Mouse (Mus musculus): ENCODE measurements around the gene Slc7a15.
"Not testable (repeated sequence)": the region's sequence is repeated elsewhere in the genome, so short reads cannot be mapped to it uniquely, and the experiment has no call there.

The Slc7a15 gene

DNA sequence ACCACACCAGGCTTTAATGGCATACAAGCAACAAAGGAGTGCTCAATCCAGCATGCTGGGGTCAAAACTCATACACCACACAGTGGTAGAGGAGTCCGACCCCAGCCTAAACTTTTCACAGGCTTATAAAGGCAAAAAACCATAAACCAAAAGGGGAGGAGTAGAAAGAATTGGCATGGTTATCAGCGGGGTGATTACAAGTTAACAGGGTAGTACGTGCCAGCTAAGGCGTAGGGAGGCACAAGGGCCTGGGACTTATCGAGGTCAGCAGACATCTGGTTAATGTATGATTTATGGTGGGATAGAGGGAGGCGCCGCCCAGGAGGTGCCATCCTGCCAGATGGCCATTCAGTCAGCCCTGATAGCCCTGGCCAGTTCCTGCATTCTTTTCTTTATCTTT is at the start of gene Slc7a15:
Slc7a15 (minus strand) TSS at position 101 of the 400 bp plus-strand sequence.
- not testable (repeated sequence) for DNase-seq (ENCODE audit: low spot score in 2 of 2)

DNA sequence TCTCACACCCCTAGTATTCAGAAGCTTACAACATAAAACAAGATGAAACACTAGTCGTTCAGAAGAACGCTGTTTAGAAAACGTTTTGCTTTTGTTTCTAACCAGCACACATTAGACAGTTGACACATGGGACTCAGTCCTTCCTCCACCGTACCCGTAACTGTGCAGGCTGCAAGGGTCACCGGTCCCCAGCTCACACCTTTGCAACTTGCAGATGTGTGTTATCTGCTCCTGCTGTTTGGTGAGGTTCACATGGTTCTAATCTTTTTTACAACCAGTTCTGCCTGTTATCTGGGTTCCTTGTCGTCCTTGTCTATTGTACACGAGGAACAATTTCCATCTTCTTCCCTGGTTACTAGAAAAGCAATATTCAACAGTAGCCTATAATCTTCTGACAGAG is 49.3 kb upstream of the Slc7a15 start:
- not testable (repeated sequence) for DNase-seq (ENCODE audit: low spot score in 2 of 2)

DNA sequence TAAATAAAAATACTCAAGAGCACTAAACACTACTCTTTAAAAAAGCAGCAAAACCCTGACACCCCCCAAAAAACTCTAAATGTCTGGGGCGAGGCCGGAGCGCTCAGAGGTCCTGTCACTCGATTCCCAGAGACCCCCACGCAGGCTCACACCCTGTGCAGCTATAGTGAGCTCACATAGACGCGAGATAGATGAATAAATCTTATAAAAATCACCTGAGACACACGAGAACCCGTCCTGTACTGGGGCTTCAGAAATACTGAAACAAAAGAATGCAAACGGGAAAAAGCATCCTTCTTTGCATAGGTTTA is 42.5 kb upstream of the Slc7a15 start:
- no peak for DNase-seq (ENCODE audit: low spot score in 2 of 2)

DNA sequence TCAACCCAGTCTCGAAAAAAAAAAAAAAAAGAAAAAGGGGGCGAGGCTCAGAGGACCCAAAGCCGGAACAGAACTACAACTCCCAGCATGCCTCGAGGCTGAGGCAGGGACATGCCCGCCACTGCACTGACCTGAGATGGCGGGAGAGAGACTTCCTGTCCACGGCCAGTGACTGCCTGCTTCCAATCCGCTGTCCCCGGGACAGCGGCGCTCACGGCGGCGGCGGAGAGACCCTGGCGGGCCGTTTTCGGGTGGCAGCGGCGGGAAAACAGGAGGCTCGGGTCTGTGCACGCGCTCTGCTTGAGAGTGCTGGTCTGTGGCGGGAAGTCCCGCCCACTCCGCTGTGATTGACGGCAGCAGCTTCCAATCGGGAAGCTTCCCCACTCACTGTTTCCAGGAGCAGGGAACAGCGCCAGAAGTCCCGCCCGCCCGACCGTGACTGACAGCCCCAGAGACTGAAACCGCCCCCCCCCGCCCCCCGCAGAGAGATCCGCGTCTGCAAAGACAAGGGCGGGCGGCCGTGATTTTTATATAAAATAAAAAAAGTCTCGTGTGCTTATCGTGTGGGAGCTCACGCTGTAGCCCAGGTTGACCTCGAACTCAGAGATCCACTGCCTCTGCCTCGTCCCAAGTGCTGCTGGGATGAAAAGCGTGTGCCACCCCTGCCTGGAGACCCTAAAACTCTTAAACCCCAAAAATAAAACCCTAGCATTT is 42.0 kb upstream of the Slc7a15 start:
- DNase-seq (ENCODE audit: low spot score in 2 of 2) = peak; percentile 96 to 98

DNA sequence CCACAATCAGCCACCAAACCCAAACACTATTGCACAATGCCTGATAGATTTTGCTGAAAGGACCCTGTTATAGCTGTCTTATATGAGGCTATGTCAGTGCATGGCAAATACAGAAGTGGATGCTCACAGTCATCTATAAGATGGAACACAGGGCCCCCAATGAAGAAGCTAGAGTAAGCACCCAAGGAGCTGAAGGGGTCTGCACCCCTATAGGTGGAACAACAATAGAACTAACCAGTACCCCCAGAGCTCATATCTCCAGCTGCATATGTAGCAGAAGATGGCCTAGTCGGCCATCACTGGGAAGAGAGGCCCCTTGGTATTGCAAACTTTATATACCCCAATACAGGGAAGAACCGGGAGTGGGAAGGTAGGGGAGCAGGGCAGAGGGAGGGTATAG is 41.3 kb upstream of the Slc7a15 start:
- not testable (repeated sequence) for DNase-seq (ENCODE audit: low spot score in 2 of 2)

DNA sequence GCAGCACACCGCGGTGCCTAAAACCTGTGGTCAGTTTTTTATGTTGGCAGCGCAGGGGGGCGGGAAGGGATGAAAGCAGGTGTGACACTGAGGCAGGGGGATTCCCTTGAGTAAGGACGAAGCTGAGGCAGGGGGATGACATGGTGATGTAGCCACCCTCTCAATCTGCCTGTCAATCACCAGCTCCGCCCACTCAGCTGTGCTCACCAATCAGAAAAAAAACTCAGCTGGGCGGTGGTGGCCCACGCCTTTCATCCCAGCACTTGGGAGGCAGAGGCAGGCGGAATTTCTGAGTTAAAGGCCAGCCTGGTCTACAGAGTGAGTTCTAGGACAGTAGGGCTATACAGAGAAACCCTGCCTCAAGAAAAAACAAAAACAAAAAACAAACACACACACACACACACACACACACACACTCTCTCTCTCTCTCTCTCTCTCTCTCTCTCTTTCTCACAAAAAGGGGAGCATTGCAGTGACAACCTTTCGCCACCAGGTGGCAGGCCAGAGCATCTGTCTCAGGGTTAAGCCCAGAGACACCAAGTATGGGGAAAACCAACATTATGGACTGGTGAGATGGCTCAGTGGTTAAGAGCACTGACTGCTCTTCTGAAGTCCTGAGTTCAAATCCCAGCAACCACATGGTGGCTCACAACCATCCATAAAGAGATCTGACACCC is 39.7 kb upstream of the Slc7a15 start:
- peak; percentile 41 to 58 for DNase-seq (ENCODE audit: low spot score in 2 of 2)

DNA sequence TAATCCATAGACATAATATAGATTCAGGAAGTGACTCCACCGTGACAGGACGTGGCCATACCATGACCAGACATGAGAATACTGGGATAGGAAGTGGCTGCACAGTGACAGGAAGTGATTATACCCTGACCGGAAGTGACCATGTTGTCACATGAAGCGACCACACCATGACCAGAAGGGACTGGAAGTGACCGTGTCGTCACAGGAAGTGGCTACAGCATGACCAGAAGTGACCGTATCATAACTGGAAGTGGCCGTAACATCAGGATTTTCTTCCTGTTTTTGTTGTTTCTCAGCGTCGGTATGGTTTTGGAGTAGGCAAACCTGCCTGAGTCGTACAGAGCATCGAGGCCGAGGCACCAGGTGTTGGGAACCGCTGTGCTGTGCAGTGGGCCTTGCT is 38.1 kb upstream of the Slc7a15 start:
- no peak for DNase-seq (ENCODE audit: low spot score in 2 of 2)

DNA sequence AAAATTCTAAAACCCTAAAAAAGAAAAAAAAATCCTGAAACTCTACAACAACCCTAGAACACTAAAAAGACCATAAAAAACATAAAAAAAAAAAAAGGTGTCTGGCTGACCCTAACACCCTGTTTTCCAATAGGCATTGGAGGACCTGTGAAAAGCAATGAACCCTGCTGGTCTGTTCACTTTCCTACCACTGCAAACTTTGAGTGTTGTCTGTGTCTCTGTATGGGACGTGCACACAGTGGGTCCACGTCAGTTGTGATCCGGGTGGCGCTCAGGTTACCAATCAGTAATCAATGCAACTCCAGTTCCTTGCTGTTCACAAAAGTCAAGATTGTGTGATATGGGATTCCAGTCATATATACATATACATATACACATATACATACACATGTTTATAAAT is 36.7 kb upstream of the Slc7a15 start:
- DNase-seq (ENCODE audit: low spot score in 2 of 2) = no peak

DNA sequence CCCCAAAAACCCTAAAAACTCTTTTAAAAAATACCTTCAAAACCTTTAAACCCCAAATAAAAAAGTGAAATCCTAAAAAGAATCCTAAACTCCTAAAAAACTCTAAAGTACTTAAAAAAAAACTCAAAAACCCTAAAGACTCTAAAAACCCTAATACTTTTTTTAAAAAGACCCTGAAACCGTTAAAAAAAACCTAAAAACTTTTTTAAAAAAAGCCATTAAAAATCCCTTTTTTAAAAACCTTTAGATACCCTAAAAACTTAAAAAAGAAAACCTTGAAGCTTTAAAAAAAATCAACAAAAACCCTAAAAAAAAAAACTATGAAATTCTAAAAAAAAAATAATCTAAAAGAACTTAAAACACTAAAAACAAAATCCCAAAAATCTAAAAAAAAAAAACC is 35.4 kb upstream of the Slc7a15 start:
- DNase-seq (ENCODE audit: low spot score in 2 of 2) = no peak

DNA sequence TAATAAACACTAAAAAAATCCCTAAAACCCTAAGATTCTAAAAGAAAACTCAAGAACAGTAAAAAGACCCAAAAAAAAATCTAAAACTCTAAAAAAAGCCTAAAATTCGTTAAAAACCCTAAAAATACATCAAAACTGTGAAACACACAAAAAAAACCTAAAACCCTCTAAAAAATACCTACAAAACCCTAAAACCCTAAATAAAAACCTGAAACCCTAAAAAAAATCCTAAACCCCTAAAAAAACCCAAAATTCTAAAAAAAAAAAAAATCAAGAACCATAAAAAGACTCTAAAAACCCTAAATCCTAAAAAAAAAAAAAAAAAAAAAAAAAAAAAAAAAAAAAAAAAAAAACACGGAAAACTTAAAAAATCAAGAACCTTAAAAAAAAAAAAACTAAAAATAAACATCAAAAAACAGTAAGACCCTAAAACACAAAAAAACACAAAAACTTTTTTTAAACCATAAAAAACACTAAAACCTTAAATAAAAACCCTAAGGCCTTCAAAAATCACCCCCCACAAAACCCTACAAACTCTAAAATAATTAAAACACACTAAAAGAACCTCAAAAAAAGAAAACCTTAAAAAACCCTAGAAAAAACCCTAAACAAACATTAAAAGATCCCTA is 34.0 kb upstream of the Slc7a15 start:
- DNase-seq (ENCODE audit: low spot score in 2 of 2) = no peak

DNA sequence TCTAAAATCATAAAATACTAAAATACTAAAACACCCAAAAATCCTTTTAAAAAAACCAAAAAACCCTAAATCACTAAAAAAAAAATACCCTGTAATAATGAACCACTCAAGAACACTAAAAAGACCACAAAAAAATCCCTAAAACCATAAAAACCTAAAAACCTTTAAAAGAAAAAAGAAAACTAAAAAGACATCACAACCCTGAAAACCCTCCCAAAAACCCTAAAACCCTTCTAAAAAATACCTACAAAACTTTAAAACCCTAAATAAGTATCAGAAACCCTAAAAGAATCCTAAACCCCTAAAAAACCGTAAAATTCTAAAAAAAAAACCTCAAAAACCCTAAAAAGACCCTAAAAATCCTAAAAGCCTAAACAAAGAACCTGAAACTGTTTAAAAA is 32.8 kb upstream of the Slc7a15 start:
- no peak for DNase-seq (ENCODE audit: low spot score in 2 of 2)

DNA sequence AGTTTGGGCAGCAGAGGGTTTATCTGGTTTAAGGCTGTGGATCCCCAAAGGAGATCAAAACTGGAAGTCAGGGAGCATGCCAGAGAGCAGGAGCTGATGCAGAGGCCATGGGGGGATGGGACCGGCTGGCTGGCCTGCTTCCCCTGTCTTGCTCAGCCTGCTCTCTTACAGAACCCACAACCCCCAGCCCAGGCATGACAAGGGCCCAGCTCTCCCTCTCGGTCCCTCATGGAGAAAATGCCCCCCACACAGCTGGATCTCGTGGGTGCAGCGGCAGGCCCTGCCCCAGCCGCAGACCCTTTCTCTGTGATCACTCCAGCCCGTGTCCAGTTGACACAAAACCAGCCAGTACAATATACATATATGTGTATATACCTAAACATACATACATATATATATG is 30.7 kb upstream of the Slc7a15 start:
- no peak for DNase-seq (ENCODE audit: low spot score in 2 of 2)

DNA sequence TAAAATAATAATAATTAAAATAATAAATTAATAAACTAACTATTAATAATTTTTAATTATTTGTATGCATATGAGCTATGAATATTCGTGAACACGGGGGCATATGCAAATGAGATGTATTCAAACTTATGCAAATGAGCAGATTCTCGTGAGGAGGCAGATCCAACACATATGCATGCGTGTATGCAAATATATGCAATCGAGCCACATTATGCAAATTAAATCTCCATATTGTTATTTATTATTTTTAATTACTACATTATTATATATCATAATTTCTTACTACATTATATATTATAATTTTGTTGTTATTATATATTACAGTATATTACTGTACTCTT is 21.8 kb upstream of the Slc7a15 start:
- DNase-seq (ENCODE audit: low spot score in 2 of 2) = no peak

DNA sequence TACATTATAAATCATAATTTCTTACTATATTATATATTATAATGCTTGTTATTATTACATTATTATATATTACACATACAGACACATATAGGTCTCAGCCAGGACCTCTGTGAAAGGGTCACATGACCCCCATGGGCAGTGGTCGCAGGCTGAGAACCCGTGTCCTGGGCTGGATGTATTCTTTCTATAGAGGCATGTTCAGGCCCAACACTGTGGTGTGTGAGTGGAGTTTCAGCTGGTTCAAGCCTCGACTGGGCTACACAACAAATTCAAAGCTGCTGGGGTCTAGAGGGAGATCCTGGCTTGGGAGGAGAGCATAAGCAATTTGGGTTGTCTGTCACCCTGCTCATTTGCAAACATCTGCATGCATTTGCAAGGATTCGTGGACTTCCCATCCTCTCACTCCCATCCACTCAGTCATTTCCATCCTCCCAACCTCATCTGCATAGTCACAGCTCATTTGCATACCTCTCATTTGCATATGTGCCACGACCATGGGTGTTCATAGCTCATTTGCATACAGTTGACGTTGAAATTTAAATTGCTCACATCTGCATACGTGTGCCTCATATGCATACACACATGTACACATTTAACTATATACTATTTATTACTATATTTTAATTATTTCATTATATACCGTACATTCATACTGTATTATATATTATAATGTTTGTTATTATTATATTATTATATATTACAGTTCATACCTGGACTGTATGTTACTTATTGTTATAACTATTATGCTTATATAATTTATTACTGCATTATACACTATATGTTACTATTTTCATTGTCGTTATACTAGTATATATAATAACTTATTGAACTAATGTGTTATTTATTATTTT is 21.2 kb upstream of the Slc7a15 start:
- DNase-seq (ENCODE audit: low spot score in 2 of 2) = no peak

DNA sequence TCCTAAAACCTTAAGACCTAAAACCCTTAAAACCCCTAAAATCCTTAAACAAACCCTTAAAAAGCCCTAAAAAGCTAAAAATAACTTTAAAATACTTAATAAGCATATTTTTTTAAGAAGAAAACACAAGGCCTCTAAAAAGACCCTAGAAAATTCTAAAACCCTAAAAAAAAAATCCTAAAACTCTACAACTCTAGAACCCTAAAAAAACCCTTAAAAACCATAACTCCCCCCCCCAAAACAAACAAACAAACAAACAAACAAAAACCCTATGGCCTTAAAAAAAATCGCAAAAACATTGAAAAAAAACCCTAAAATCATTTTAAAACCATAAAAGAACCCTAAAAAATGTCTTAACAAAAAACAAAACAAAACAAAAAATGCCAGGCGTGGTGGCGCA is 19.4 kb upstream of the Slc7a15 start:
- DNase-seq (ENCODE audit: low spot score in 2 of 2) = no peak

DNA sequence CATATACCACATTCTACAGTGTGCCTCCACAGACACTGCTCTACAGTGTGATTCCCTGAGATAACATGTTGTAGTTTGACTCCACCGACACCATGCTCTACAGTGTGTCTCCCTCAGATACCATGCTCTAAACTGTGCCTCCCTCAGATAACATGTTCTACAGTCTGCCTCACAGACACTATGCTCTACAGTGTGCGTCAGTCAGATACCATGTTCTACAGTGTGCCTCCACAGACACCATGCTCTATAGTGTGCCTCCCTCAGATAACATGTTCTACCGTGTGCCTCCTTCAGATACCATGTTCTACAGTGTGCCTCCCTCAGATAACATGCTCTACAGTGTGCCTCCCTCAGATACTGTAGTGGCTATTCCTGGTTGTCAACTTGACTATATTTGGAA is 10.2 kb upstream of the Slc7a15 start:
- DNase-seq (ENCODE audit: low spot score in 2 of 2) = no peak

DNA sequence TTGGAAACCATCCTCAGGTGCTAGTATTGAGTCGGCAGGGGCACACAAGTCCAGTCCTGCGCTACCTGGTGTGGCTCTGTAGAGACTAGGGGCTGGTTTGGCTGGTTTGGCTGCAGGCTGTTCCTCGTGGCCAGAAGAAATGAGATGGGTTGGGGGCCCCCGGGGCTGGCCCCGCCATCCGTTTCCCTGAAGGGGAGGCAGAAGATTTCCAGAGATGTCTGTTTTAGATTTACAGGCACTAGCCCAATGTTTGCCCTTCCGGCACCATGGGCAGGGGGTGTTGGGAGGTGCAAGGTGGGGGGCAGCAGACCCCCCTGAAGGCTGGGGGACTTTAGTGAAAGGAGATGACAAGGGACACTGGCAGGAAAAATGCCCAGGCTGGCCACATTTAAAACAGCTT is 3.3 kb downstream of the Slc7a15 start:
- DNase-seq (ENCODE audit: low spot score in 2 of 2) = no peak

DNA sequence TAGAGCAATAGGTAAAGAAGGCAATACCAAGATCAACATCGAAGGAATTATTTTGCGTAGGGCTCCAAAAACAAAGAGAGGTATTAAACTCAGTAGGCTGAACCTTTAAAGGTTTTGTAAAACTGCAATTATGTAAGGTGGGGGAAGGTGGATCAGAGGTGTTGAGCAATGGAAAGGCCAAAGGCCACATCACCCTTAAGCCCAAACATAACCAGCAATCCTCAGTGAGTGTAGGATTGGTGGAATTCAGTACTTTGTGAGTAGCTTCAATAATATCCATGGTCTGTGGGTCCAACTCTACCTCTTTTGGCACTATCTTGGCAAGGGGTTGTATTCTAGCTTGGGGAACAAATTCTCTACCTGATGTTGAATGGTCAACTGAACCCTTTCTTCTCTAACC is 7.5 kb downstream of the Slc7a15 start:
- DNase-seq (ENCODE audit: low spot score in 2 of 2) = not testable (repeated sequence)

DNA sequence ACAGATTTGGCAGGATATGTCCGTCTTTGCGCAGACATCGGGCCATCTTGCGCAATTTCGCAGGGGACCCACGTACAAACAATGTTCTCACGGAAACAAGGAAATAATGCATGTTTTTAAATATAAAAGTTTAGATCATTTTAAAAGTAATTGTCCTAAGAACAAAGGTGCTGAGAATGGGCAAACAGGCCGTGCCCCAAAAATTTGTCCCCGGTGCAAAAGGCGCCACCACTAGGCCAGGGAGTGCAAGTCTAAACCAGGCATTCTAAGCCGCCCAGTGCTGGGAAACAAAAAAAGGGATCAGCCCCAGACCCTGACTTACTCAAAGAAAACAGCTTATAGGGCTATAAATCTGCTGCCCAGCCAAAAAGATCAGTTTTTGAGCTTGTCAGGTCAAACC is 25.5 kb downstream of the Slc7a15 start:
- no peak for DNase-seq (ENCODE audit: low spot score in 2 of 2)

DNA sequence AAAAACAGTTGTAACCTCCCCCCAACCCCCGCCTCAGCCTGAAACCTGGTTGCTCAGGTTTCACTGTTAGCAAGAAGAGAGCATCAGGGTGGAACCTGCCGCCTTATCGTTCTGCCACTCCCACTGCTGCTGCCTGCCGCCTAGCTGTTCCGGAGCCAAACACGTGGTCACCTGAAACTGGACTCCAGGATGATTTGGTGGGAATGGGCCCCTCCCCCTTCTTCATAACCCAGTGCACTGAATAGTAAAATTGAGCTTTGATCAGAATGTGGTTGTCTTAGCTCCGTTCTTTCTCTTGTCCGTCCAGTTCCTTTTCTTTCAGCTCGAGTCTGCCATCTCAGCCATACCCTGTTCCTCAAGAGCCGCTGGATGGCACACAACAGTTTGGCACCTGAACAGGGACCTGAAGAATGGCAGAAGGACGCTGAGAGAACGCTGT is 26.9 kb downstream of the Slc7a15 start:
- DNase-seq (ENCODE audit: low spot score in 2 of 2) = not testable (repeated sequence)

DNA sequence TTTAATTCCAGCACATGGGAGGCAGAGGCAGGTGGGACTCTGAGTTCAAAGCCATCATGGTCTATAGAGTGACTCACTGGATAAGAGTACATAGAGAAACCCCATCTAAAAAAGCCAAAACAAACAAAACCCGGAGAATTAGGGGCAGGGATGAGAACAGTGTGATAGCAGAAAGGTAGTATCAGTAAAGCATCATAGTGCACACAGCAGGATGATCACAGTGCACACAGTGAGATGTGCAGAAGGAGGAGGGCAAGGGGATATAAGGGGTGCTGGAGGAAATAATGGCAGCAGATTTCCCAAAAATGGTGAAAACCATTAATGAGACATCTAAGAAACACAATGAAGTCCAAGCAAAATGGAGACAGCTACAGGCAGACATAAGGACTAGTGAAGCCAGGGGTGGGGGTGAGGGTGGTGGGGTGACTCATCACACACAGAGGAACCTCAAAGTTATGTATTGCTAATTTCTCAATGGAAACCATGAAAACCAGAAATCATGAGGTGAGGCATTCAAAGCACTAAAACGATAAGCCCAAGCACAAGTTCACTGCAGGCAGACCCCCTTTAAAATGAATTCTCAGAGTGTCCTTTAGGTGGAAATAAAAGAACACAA is 27.5 kb downstream of the Slc7a15 start:
- not testable (repeated sequence) for DNase-seq (ENCODE audit: low spot score in 2 of 2)

DNA sequence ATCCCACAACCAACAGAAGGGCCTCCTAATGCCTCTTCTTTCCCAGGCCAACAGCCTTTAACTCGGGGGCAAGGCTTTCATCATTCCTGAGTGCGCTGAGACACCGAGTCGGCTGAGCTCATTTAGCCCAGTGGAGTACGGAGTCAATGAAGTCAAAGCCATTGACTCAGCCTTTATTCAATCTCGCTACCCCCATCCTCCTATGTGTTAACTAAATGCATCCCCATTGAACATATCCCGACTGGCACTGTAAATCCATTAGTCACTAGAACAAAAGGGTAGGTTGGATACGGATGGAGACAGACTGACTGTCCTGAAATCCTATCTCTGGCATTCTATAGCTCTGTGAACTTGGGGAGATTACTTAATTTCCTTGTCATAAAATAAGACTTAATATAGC is 36.7 kb downstream of the Slc7a15 start:
- DNase-seq (ENCODE audit: low spot score in 2 of 2) = not testable (repeated sequence)
